Mouse (Mus musculus) kidney, embryonic 16.5 days (tissue): ENCODE measurements around the gene Cym. TPM values are rescaled to one million over a fixed set of nuclear protein-coding genes. Genes with fewer than 3 reads are reported as not detected.

Experiments used
- ATAC-seq: fragments of 200-750 bp; cut with Nextera tagmentation; 2 replicates; pipeline ENCODE4 v1.8.0; 2017; ENCODE audit warnings: moderate TSS enrichment; ENCODE audit not compliant: low FRiP score, low TSS enrichment
- H3K27ac ChIP-seq: fragments of 300-500 bp; sonication (generic); 2 replicates; pipeline ENCODE4 v1.5.1; 2014; ENCODE audit warnings: low read length
- H3K27me3 ChIP-seq: fragments of 300-500 bp; sonication (generic); 2 replicates; pipeline ENCODE4 v1.6.1; 2014; ENCODE audit warnings: low read length, control low read depth, mixed read lengths; ENCODE audit not compliant: insufficient read depth
- H3K36me3 ChIP-seq: fragments of 300-500 bp; sonication (generic); 2 replicates; pipeline ENCODE4 v1.6.1; 2014; ENCODE audit warnings: low read length, control low read depth, mixed read lengths; ENCODE audit not compliant: insufficient read depth
- H3K4me1 ChIP-seq: fragments of 300-500 bp; sonication (generic); 2 replicates; pipeline ENCODE4 v1.6.1; 2014; ENCODE audit warnings: low read length, control low read depth, mixed read lengths; ENCODE audit not compliant: insufficient read depth
- H3K4me2 ChIP-seq: fragments of 300-500 bp; sonication (generic); replicated peaks from 2 replicates; pipeline ENCODE4 v1.6.1; 2014; ENCODE audit warnings: low read depth, low read length
- H3K4me3 ChIP-seq: fragments of 300-500 bp; sonication (generic); 2 replicates; pipeline ENCODE4 v1.5.1; 2014; ENCODE audit warnings: mild to moderate bottlenecking, low read length
- H3K9ac ChIP-seq: fragments of 300-500 bp; sonication (generic); replicated peaks from 2 replicates; pipeline ENCODE4 v1.6.1; 2014; ENCODE audit warnings: low read length
- H3K9me3 ChIP-seq: fragments of 300-500 bp; sonication (generic); 2 replicates; pipeline ENCODE4 v1.6.1; 2016; ENCODE audit warnings: low read length, control low read depth
- WGBS: fragments of 180-500 bp; shearing (Covaris S2); extraction: QIAGEN DNeasy Blood & Tissue Kit; methylation state at CpG from one replicate; pipeline ENCODE4 v1.1.7; 2014; 5-methylcytosine and 5-hydroxymethylcytosine counted together
- polyA plus RNA-seq: library from polyadenylated mRNA; unstranded; fragments of >200 nt; fragmentation: Nextera tagmentation; extraction: Ambion mirVana; gene quantifications from 2 replicates; pipeline ENCODE4 v1.2.1, GENCODE M21; 2015

The Cym gene
- 0.89 TPM in 1 of 2 replicates, not detected in the other for polyA plus RNA-seq

DNA sequence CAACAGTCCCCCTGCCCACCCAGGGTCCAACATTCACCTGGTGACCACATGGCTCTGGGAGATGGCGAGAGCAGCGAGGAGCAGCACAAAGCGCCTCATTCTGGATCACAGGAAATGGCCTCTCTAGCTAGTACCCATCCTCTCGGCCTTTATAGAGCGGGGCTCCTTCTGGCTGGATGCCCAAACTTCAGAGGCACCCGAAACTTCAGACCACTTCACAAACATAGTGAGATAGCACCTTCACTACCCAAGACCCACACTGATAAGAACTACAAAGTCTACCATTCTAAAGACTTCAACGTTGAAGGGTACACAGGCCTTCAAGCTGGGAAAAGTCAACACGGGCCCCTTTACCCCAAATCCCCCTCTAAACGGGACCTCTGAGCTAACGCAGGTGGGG lies at the start of gene Cym:
TSS of gene Cym (minus strand) at position 125 of the 400 bp plus-strand sequence.
- ATAC-seq = no peak
- no peak within 1 kb of the TSS for H3K4me2 ChIP-seq
- H3K9ac ChIP-seq = no peak within 1 kb of the TSS
- WGBS = 87% methylated on average over 10 of the region's 10 CpGs
- H3K27me3 ChIP-seq = no peaks in the 10 kb centered on the region
- no peaks in the 10 kb centered on the region for H3K9me3 ChIP-seq
- H3K4me1 ChIP-seq = no peaks in the 10 kb centered on the region
- H3K36me3 ChIP-seq = no peaks in the 10 kb centered on the region
- no peak within 1 kb of the TSS for H3K27ac ChIP-seq
- no peak within 1 kb of the TSS for H3K4me3 ChIP-seq

DNA sequence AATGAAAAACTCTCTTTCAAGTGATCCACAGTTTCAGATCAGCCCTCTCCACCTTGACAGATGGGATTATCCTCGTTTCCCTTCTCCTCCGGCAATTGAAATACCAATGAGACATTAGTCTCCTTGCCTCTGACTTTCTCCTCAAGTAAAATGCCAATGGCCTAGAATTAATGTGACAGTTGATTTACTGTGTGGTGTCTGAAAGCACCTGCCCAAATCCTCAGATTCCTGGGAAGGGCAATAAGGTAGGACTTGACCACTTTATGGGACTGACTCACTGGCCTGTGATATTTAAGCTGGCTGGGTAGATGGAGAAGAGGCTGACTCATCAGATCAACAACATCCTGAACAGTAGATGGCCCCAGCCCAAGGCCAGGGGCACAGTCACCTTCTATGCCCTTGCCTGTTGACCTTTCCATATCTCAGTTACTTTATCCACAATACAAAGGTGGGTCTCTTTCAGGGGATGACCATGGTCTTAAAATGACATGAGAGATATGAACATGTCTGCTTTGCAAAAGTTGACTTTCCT lies 45.3 kb upstream of the Cym start:
- no peak overlapping the region for H3K4me2 ChIP-seq
- H3K4me3 ChIP-seq = no peak overlapping the region
- WGBS = 64% methylated on average over 2 of the region's 2 CpGs
- H3K9ac ChIP-seq = no peak overlapping the region
- H3K9me3 ChIP-seq = no peaks in the 10 kb centered on the region
- no peaks in the 10 kb centered on the region for H3K36me3 ChIP-seq
- H3K27me3 ChIP-seq = no peaks in the 10 kb centered on the region
- no peak for ATAC-seq
- H3K27ac ChIP-seq = no peak overlapping the region
- no peaks in the 10 kb centered on the region for H3K4me1 ChIP-seq

DNA sequence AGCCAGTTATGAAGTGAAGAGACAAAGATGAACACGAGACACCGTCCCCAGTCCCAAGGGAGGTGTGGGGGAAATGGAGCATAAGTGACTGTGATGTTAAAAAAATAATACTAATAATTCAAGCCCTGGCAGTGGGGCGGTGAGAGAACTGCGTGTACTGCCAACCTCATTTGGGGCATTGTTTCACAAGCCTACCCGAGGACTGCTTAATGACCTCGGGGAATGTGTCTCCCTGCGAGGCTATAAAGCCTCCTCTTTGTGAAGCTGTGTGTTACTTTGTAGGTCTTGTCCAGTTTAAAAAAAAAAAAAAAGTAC lies 40.3 kb upstream of the Cym start:
- Histone ChIP-seq H3K27me3 (no peaks in the 10 kb centered on the region), H3K4me2 (no peak overlapping the region), H3K36me3 (no peaks in the 10 kb centered on the region), H3K27ac (no peak overlapping the region), H3K9me3 (no peaks in the 10 kb centered on the region), H3K4me3 (no peak overlapping the region), H3K9ac (no peak overlapping the region), H3K4me1 (no peaks in the 10 kb centered on the region)
- no peak for ATAC-seq
- 23% methylated on average over 7 of the region's 7 CpGs for WGBS

DNA sequence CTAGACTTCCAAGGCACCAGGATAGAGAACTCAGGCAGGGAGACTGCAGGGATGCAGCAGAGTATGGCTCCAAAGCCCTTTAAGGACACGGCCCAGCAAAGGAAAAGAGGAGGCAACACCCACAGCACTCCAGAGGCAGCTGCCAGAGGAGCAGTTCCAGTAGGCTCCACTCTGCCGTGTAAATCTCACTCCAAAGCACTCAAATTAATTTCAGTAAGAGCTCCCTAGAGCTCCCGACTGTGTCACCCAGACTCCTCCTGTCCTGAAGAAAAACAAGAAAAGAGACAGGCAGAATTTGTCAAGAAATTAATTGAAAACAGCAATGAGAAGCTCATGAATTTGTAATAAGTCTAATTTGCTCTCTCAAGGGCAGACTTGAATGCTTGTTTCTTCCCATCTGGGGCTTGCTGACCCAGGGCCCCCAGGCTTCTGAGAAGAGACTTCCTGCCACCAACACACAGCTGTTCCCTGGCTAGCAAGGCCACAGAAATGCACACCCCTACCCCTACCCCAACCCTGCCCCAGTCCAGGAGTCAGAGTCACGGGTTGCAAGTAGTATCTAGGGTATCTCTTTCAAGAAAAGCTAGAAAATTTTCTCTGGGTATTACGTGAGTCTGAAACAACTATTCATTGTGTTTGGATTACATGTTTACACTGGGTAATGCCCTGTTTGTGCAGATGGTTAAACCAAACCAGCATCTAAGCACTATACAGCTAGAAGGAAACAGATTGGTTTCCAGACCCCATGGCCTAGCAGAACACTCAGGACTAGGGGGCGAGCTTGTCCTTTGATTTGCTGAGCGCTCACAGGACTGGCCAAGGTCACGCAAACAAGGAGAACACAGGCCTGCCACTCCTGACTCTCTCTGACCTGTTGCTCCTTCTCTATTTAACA lies 39.7 kb upstream of the Cym start:
- no peaks in the 10 kb centered on the region for H3K36me3 ChIP-seq
- H3K27ac ChIP-seq = no peak overlapping the region
- H3K9ac ChIP-seq = no peak overlapping the region
- no peaks in the 10 kb centered on the region for H3K4me1 ChIP-seq
- no peak overlapping the region for H3K4me3 ChIP-seq
- no peak overlapping the region for H3K4me2 ChIP-seq
- WGBS = 33% methylated on average over 8 of the region's 8 CpGs
- no peaks in the 10 kb centered on the region for H3K9me3 ChIP-seq
- no peaks in the 10 kb centered on the region for H3K27me3 ChIP-seq
- ATAC-seq = peak; percentile 59; the same call in 1 of the 2 replicates

DNA sequence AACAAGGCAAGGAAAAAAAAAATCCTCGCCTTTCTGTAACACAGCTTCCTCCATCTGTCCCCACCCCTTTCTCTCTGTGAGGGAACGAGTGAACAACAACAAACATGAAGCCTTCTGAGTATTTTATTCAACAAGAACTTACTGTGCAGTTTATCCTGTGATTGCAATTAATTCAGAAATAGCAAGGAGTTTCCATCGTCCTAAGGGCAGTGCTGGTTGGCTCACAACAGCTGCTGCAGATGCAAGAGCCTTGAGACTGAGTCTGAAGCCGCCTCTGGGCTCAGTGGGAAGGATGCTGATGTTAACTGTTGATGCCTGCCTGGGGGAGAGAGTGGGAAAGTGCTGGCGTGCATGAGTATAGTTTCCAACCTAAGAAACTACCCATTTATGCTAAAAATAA lies 36.4 kb upstream of the Cym start:
- H3K9ac ChIP-seq = no peak overlapping the region
- H3K36me3 ChIP-seq = no peaks in the 10 kb centered on the region
- 61% methylated on average over 5 of the region's 5 CpGs for WGBS
- H3K27me3 ChIP-seq = no peaks in the 10 kb centered on the region
- no peaks in the 10 kb centered on the region for H3K9me3 ChIP-seq
- no peak overlapping the region for H3K4me3 ChIP-seq
- no peak for ATAC-seq
- H3K4me2 ChIP-seq = no peak overlapping the region
- H3K27ac ChIP-seq = no peak overlapping the region
- no peaks in the 10 kb centered on the region for H3K4me1 ChIP-seq

DNA sequence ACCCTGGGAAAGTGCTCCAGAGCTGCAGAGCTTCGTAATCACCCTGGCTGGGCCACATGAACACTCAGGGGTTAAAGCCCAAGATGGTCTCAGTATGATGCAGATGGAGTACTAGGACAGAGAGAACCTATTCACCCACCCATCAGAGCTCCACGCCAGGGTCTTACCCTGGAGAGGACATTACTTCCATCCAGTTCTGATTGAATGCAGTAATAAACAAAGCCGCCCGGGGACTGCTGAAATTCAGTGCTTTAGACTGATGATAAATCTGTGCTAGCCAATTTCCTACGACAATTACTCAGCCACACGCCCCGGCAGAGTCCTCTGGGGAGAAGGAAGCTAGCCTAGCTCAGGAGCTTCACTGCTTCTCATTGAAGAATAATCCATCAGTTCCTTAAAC lies 35.2 kb upstream of the Cym start:
- H3K4me1 ChIP-seq = no peaks in the 10 kb centered on the region
- no peak for ATAC-seq
- H3K36me3 ChIP-seq = no peaks in the 10 kb centered on the region
- no peak overlapping the region for H3K9ac ChIP-seq
- no peak overlapping the region for H3K4me3 ChIP-seq
- WGBS = 43% methylated on average over 7 of the region's 7 CpGs
- no peaks in the 10 kb centered on the region for H3K27me3 ChIP-seq
- no peaks in the 10 kb centered on the region for H3K9me3 ChIP-seq
- no peak overlapping the region for H3K4me2 ChIP-seq
- no peak overlapping the region for H3K27ac ChIP-seq

DNA sequence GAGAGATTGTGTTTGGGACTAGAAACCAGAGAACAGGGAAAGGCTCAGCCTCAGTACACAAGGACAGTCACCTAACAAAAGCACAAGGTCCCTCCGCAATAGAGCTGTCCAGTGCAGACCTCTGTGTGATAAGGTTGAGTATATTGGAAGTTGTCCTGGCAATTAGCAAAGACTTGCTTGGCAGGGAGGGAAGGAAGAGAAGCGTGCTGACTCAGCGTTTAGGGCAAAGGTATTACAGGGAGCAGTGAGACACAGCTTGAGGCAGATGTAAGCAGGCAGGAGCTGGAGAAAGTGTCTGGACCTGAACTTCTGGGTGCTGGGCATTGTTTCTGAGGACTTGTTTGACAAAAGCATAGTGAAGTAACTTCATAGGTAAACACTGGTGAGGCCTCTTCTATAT lies 34.5 kb upstream of the Cym start:
- Histone ChIP-seq H3K4me1 (no peaks in the 10 kb centered on the region), H3K27me3 (no peaks in the 10 kb centered on the region), H3K4me2 (no peak overlapping the region), H3K36me3 (no peaks in the 10 kb centered on the region), H3K27ac (no peak overlapping the region), H3K9ac (no peak overlapping the region), H3K4me3 (no peak overlapping the region), H3K9me3 (no peaks in the 10 kb centered on the region)
- 80% methylated on average over 3 of the region's 3 CpGs for WGBS
- ATAC-seq = no peak

DNA sequence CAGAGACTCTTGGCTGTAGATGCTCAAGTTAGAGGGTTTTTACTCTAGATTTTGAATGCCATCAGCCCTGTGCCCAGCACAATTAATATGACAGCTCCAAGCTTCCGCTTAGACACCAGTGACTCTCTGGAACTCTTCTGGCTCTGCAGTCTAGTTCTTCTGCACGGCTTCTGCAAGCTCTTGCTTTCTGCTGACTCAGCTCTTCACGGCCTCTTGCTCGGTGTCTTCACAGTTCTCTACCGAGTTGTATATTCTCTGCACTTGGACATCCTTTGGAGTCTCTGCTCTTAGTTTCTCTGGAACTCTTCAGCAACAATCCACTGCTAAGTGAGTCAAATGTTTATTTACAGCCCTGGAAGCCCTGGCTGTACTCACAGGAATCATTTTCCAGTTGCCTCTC lies 32.4 kb upstream of the Cym start:
- no peaks in the 10 kb centered on the region for H3K4me1 ChIP-seq
- WGBS = 70% methylated on average over 5 of the region's 5 CpGs

DNA sequence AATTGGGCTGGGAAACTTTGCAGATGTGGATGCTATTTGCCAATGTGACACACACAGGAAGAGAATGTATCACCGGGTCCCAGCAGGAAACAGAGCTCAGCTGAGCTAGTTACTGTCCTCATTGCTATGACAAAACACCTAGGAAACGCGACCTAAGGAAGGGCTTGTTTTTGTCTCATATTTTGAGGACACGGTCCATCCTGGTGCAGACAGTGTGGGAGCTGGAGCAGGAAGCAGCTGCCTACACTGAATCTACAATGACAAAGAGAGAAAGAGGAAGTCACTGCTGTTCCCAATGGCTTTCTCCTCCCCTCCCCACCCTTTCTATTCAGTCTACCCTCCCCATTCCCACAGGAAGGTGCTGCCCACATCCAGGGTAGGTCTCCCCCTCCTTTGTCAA lies 30.5 kb upstream of the Cym start:
- Histone ChIP-seq H3K9me3 (no peaks in the 10 kb centered on the region), H3K4me2 (no peak overlapping the region), H3K36me3 (no peaks in the 10 kb centered on the region), H3K27ac (peak overlapping the region; percentile 57; the same call in 1 of the 2 replicates), H3K4me1 (no peaks in the 10 kb centered on the region), H3K4me3 (no peak overlapping the region), H3K27me3 (no peaks in the 10 kb centered on the region), H3K9ac (no peak overlapping the region)
- 0 out of 2 replicates have a peak, but pooled peaks have one; percentile 49 for ATAC-seq
- 60% methylated on average over 4 of the region's 4 CpGs for WGBS

More for the DNA sequence above, 32.4 kb upstream of the Cym start:
- Histone ChIP-seq H3K9ac (no peak overlapping the region), H3K4me3 (no peak overlapping the region), H3K27ac (no peak overlapping the region), H3K4me2 (no peak overlapping the region), H3K9me3 (no peaks in the 10 kb centered on the region), H3K27me3 (no peaks in the 10 kb centered on the region), H3K36me3 (no peaks in the 10 kb centered on the region)
- no peak for ATAC-seq

DNA sequence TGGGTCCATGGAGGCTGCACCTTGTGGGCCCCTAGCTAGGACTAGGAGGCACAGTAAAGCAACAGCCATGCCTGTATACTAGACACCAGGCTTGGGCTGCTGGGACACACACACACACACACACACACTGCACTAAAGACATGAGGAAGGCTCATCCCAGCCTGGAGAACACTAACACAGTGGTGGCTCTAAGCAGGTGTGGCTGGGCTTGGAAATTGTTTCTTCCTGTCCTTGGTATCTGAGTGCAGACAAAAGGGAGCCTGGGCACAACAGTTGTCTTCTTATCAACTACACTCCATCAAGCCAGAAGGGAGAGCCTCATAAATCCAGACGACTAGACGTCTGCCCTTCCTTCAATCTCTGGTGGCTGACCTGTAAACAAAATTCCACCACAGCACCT lies 28.8 kb upstream of the Cym start:
- no peaks in the 10 kb centered on the region for H3K4me1 ChIP-seq
- H3K9ac ChIP-seq = no peak overlapping the region
- no peak overlapping the region for H3K4me3 ChIP-seq
- no peaks in the 10 kb centered on the region for H3K36me3 ChIP-seq
- no peak overlapping the region for H3K4me2 ChIP-seq
- ATAC-seq = no peak
- WGBS = 30% methylated on average over 2 of the region's 2 CpGs
- no peaks in the 10 kb centered on the region for H3K9me3 ChIP-seq
- no peak overlapping the region for H3K27ac ChIP-seq
- H3K27me3 ChIP-seq = no peaks in the 10 kb centered on the region
